Mouse (Mus musculus): Measurements from ENCODE around the gene Vgll2. TPM values are rescaled to one million over a fixed set of nuclear protein-coding genes. Genes with fewer than 3 reads are reported as not detected.

The Vgll2 gene
- polyA plus RNA-seq (2017; shearing (Covaris generic)): not detected

GRCm38 (mm10) chr10:52022413-52023212 is at the start of gene Vgll2:
Gene Vgll2 (plus strand): TSS chr10:52022502.

Other genes starting within 250 kb of the Vgll2 start
- gene Ros1, start 172.7 kb downstream of the Vgll2 start, polyA plus RNA-seq (2017; shearing (Covaris generic)): not detected
- gene Dcbld1, start 211.1 kb downstream of the Vgll2 start, polyA plus RNA-seq (2017; shearing (Covaris generic)): not detected